Mouse (Mus musculus): ENCODE measurements at regions not wholly inside any gene's neighbourhood (a gene's known extent, or its start where the extent isn't known, plus 50 kb on each side); places are given as distances from the start of the nearest gene placed in this dataset.

GRCm38 (mm10) chr13:71149303-71149696 lies 307.7 kb upstream of the Adamts16 start:
- TF ChIP-seq TAL1 (conservative IDR thresholded peaks at IDR 0.05; ENCODE audit: low read depth, low read length) (no peak), CTCF (IDR thresholded peaks at IDR 0.05; ENCODE audit: low read depth, low read length) (no peak), GATA1 (IDR thresholded peaks at IDR 0.05; ENCODE audit: borderline replicate concordance, low read length) (no peak), POLR2AphosphoS5 (IDR thresholded peaks at IDR 0.05; ENCODE audit: insufficient replicate concordance, low read depth, low read length) (no peak)

All from G1E (cell line).